Mouse (Mus musculus): ENCODE data around the gene Styx. TPM values are rescaled to one million over a fixed set of nuclear protein-coding genes. Genes with fewer than 3 reads are reported as not detected.
"Not testable (repeated sequence)": the region's sequence is repeated elsewhere in the genome, so short reads cannot be mapped to it uniquely, and the experiment has no call there.

The Styx gene
- total RNA-seq, 2 experiments from 2014 or later = 60.3 to 61.5 TPM

GRCm38 (mm10) chr14:45439387-45439786 lies 88.5 kb downstream of the Styx start:
- DNase-seq = no peak

GRCm38 (mm10) chr14:45441291-45441690 lies 90.4 kb downstream of the Styx start:
- no peak for DNase-seq

- DNase-seq = no peak
Observed at GRCm38 (mm10) chr14:45442781-45443560, 92.1 kb downstream of the Styx start.

- DNase-seq = no peak
Observed at GRCm38 (mm10) chr14:45444870-45445269, 94.0 kb downstream of the Styx start.

- DNase-seq = no peak
Observed at GRCm38 (mm10) chr14:45445445-45445844, 94.6 kb downstream of the Styx start.

GRCm38 (mm10) chr14:45446777-45447176 lies 95.9 kb downstream of the Styx start:
- no peak for DNase-seq

GRCm38 (mm10) chr14:45451090-45451489 lies 100.2 kb downstream of the Styx start:
- no peak for DNase-seq

- DNase-seq = no peak
Observed at GRCm38 (mm10) chr14:45452148-45452547, 101.3 kb downstream of the Styx start.

GRCm38 (mm10) chr14:45452861-45453512 lies 102.1 kb downstream of the Styx start:
- DNase-seq = no peak

GRCm38 (mm10) chr14:45453538-45454233 lies 102.8 kb downstream of the Styx start:
- DNase-seq = no peak

GRCm38 (mm10) chr14:45455651-45456501 lies 105.0 kb downstream of the Styx start:
- no peak for DNase-seq

GRCm38 (mm10) chr14:45456502-45456846 lies 105.6 kb downstream of the Styx start:
- no peak for DNase-seq

GRCm38 (mm10) chr14:45457003-45457402 lies 106.1 kb downstream of the Styx start:
- DNase-seq = no peak

GRCm38 (mm10) chr14:45459877-45460276 lies 109.0 kb downstream of the Styx start:
- DNase-seq = no peak

- no peak for DNase-seq
Observed at GRCm38 (mm10) chr14:45460491-45460890, 109.6 kb downstream of the Styx start.

GRCm38 (mm10) chr14:45461945-45462344 lies 111.1 kb downstream of the Styx start:
- no peak for DNase-seq

- DNase-seq = no peak
Observed at GRCm38 (mm10) chr14:45462374-45462773, 111.5 kb downstream of the Styx start.

GRCm38 (mm10) chr14:45462875-45463475 lies 112.1 kb downstream of the Styx start:
- no peak for DNase-seq

GRCm38 (mm10) chr14:45463599-45463998 lies 112.7 kb downstream of the Styx start:
- DNase-seq = no peak

- DNase-seq = no peak
Observed at GRCm38 (mm10) chr14:45464036-45465035, 113.4 kb downstream of the Styx start.

GRCm38 (mm10) chr14:45466371-45466770 lies 115.5 kb downstream of the Styx start:
- not testable (repeated sequence) for DNase-seq

All from gastrocnemius, postnatal 10 days (tissue).